Mouse (Mus musculus): Measurements from ENCODE around the gene Nfic. TPM values are rescaled to one million over a fixed set of nuclear protein-coding genes. Genes with fewer than 3 reads are reported as not detected.
A peak's percentile ranks its signal among the peaks of the same experiment; 100 is the strongest.

Nfic gene
- total and polyA plus RNA-seq, 3 experiments, result 2.0 to 9.7 TPM; not detected in 1

DNA sequence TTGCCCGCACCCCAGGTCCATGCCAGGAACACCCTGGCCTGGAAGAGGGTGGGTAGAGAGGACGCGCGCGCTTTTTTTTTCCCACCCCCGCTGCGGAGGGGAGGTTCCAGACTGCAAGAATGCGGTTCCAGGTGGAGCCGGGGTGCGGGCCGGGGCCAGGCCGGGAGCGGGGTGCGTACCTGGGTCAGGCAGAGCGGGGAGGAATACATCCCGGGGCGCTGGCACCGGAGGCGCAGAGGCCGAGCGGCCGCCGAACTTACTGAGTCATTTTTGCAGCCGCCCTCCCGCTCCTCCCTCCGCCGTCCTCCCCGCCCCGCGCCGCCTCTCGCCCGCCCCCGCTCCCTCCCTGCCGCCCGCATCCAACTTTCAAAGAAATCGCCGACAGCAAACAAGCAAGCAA lies 28.5 kb downstream of the Nfic start:
- Histone ChIP-seq H3K4me1 (ENCODE audit: control insufficient read depth in 1 of 2, insufficient read depth in 2 of 2, low read length in 2 of 2) (peaks cover 0 to 9% of the 10 kb centered on the region in 2 experiments; a peak in 2 of 4 replicates), H3K36me3 (ENCODE audit: control insufficient read depth in 1 of 2, insufficient read depth in 2 of 2, low read length in 2 of 2) (peaks cover 0 to 3% of the 10 kb centered on the region in 2 experiments; a peak in 1 of 4 replicates), H3K27ac (ENCODE audit: control insufficient read depth, low read depth, low read length) (peak overlapping the region; percentile 11), H3K27me3 (ENCODE audit: control insufficient read depth in 1 of 2, insufficient read depth in 2 of 2, low read length in 2 of 2) (no peaks in the 10 kb centered on the region), H3K4me3 (ENCODE audit: control insufficient read depth in 1 of 2, insufficient read depth in 1 of 2, low read depth in 2 of 2, low read length in 2 of 2) (peak overlapping the region; percentile 66 to 91), H3K9ac (ENCODE audit: control insufficient read depth, low read depth, low read length, poor library complexity, severe bottlenecking) (peak overlapping the region; percentile 81), H3K9me3 (replicated peaks; ENCODE audit: insufficient read depth, low read length) (no peaks in the 10 kb centered on the region), H3K79me2 (ENCODE audit: control insufficient read depth, insufficient read depth, low read length, poor library complexity) (peaks cover 7% of the 10 kb centered on the region)
- peak; percentile 64 for DNase-seq (ENCODE audit: low read depth, low spot score)
- TF ChIP-seq NRF1 (IDR thresholded peaks at IDR 0.05; ENCODE audit: insufficient read depth, low read depth, low read length, poor library complexity, severe bottlenecking) (0 out of 2 replicates have a peak, but pooled peaks have one; percentile 10), HCFC1 (IDR thresholded peaks at IDR 0.05; ENCODE audit: low read depth, low read length) (peak; percentile 38; the same call in 1 of the 2 replicates), POLR2A (IDR thresholded peaks at IDR 0.05; ENCODE audit: control insufficient read depth in 1 of 2, insufficient read depth in 1 of 2, low read depth in 1 of 2, low read length in 2 of 2, poor library complexity in 1 of 2) (peak; percentile 31 to 40; a peak in 1 of 4 replicates), CHD1 (IDR thresholded peaks at IDR 0.05; ENCODE audit: low read depth, low read length) (no peak), SIN3A (IDR thresholded peaks at IDR 0.05; ENCODE audit: low read length) (no peak; the same call in 1 of the 2 replicates), NELFE (IDR thresholded peaks at IDR 0.05; ENCODE audit: low read depth, low read length) (peak; percentile 46), ZNF384 (IDR thresholded peaks at IDR 0.05; ENCODE audit: low read depth, low read length) (peak; percentile 64)

DNA sequence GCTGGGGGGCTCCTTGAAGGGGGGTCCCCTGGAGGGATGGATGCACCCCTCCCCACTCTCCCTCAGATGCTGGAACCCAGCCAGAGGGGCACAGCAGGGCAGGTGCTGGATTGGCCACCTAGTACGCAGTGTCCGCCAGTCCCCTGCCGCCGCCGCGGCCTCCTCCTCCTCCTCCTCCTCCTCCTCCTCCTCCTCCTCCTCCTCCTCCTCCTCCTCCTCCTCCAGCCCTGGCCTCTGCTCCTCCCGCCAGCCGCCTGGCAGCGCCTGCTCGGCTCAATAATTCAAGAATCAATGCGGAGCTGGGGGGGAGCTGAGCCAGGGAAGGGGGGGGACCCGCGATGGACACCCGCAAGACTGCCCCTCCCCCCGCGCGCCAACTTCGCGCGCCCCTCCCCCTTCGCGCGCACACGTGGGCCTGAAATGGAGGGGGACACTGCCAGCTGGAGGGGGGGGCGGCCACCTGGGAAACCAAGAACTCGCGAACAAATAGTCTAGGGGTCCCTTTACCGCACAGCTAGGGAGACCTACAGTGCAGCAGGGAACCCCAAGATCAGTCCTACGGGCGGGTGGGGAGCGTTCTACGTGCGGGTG lies 29.3 kb downstream of the Nfic start:
- TF ChIP-seq HCFC1 (IDR thresholded peaks at IDR 0.05; ENCODE audit: low read depth, low read length) (no peak), SMC3 (IDR thresholded peaks at IDR 0.05; ENCODE audit: low read depth, low read length) (no peak), KAT2A (conservative IDR thresholded peaks at IDR 0.05; ENCODE audit: low read depth, low read length) (no peak), MXI1 (IDR thresholded peaks at IDR 0.05; ENCODE audit: low read depth, low read length) (peak; percentile 62), MYC (IDR thresholded peaks at IDR 0.05; ENCODE audit: low read depth, low read length) (no peak)
- Histone ChIP-seq H3K4me1 (ENCODE audit: control insufficient read depth in 1 of 2, insufficient read depth in 2 of 2, low read length in 2 of 2) (peaks cover 0 to 9% of the 10 kb centered on the region in 2 experiments; a peak in 2 of 4 replicates), H3K79me2 (ENCODE audit: control insufficient read depth, insufficient read depth, low read length, poor library complexity) (peaks cover 7% of the 10 kb centered on the region), H3K27ac (ENCODE audit: control insufficient read depth, low read depth, low read length) (peak overlapping the region; percentile 11; the same call in 1 of the 2 replicates), H3K9me3 (replicated peaks; ENCODE audit: insufficient read depth, low read length) (no peaks in the 10 kb centered on the region), H3K9ac (ENCODE audit: control insufficient read depth, low read depth, low read length, poor library complexity, severe bottlenecking) (peak overlapping the region; percentile 81), H3K4me3 (ENCODE audit: control insufficient read depth in 1 of 2, insufficient read depth in 1 of 2, low read depth in 2 of 2, low read length in 2 of 2) (peak overlapping the region; percentile 66 to 91), H3K27me3 (ENCODE audit: control insufficient read depth in 1 of 2, insufficient read depth in 2 of 2, low read length in 2 of 2) (no peaks in the 10 kb centered on the region), H3K36me3 (ENCODE audit: control insufficient read depth in 1 of 2, insufficient read depth in 2 of 2, low read length in 2 of 2) (peaks cover 0 to 3% of the 10 kb centered on the region in 2 experiments; a peak in 1 of 4 replicates)
- peak; percentile 50 for DNase-seq (ENCODE audit: low read depth, low spot score)

GRCm38 (mm10) chr10:81425236-81425850 lies 30.1 kb downstream of the Nfic start:
- Histone ChIP-seq H3K9me3 (replicated peaks; ENCODE audit: insufficient read depth, low read length) (no peaks in the 10 kb centered on the region), H3K27ac (ENCODE audit: control insufficient read depth, low read depth, low read length) (no peak overlapping the region), H3K36me3 (ENCODE audit: control insufficient read depth in 1 of 2, insufficient read depth in 2 of 2, low read length in 2 of 2) (peaks cover 0 to 3% of the 10 kb centered on the region in 2 experiments; a peak in 1 of 4 replicates), H3K27me3 (ENCODE audit: control insufficient read depth in 1 of 2, insufficient read depth in 2 of 2, low read length in 2 of 2) (no peaks in the 10 kb centered on the region), H3K4me3 (ENCODE audit: control insufficient read depth in 1 of 2, insufficient read depth in 1 of 2, low read depth in 2 of 2, low read length in 2 of 2) (no peak overlapping the region), H3K79me2 (ENCODE audit: control insufficient read depth, insufficient read depth, low read length, poor library complexity) (peaks cover 7% of the 10 kb centered on the region), H3K9ac (ENCODE audit: control insufficient read depth, low read depth, low read length, poor library complexity, severe bottlenecking) (no peak overlapping the region; the same call in 1 of the 2 replicates), H3K4me1 (ENCODE audit: control insufficient read depth in 1 of 2, insufficient read depth in 2 of 2, low read length in 2 of 2) (peaks cover 0 to 9% of the 10 kb centered on the region in 2 experiments; a peak in 2 of 4 replicates)
- no peak for DNase-seq (ENCODE audit: low read depth, low spot score)
- TF ChIP-seq UBTF (IDR thresholded peaks at IDR 0.05; ENCODE audit: borderline replicate concordance, insufficient read depth, low read depth, low read length), result no peak

Measured in MEL (cell line).